Mouse (Mus musculus) neural tube, embryonic 14.5 days (tissue): ENCODE data around the gene H2al1h. TPM values are rescaled to one million over a fixed set of nuclear protein-coding genes. Genes with fewer than 3 reads are reported as not detected.
"Not testable (repeated sequence)": the region's sequence is repeated elsewhere in the genome, so short reads cannot be mapped to it uniquely, and the experiment has no call there.

Experiments
- ATAC-seq: fragments of 200-750 bp; cut with Nextera tagmentation; 2 replicates; pipeline ENCODE4 v1.8.0; 2017; ENCODE audit warnings: low read depth, mild to moderate bottlenecking, moderate TSS enrichment, moderate library complexity
- H3K27ac ChIP-seq: fragments of 300-500 bp; sonication (generic); 2 replicates; pipeline ENCODE4 v1.5.1; 2014; ENCODE audit warnings: low read depth, mild to moderate bottlenecking, control low read depth, low read length, moderate library complexity, mixed read lengths
- H3K27me3 ChIP-seq: fragments of 300-500 bp; sonication (generic); 2 replicates; pipeline ENCODE4 v1.6.1; 2014; ENCODE audit warnings: low read length; ENCODE audit not compliant: control insufficient read depth, insufficient read depth
- H3K36me3 ChIP-seq: fragments of 300-500 bp; sonication (generic); 2 replicates; pipeline ENCODE4 v1.6.1; 2014; ENCODE audit warnings: low read length, mixed read lengths; ENCODE audit not compliant: control insufficient read depth, insufficient read depth
- H3K4me1 ChIP-seq: fragments of 300-500 bp; sonication (generic); 2 replicates; pipeline ENCODE4 v1.6.1; 2014; ENCODE audit warnings: low read length; ENCODE audit not compliant: control insufficient read depth, insufficient read depth
- H3K4me2 ChIP-seq: fragments of 300-500 bp; sonication (generic); 2 replicates; pipeline ENCODE4 v1.6.1; 2014; ENCODE audit warnings: mild to moderate bottlenecking, low read depth, low read length, control low read depth
- H3K4me3 ChIP-seq: fragments of 300-500 bp; sonication (generic); 2 replicates; pipeline ENCODE4 v1.5.1; 2014; ENCODE audit warnings: low read depth, low read length, control low read depth, mixed read lengths
- H3K9ac ChIP-seq: fragments of 300-500 bp; sonication (generic); replicated peaks from 2 replicates; pipeline ENCODE4 v1.6.1; 2014; ENCODE audit warnings: low read depth, mild to moderate bottlenecking, control low read depth, low read length, mixed read lengths
- H3K9me3 ChIP-seq: fragments of 300-500 bp; sonication (generic); 2 replicates; pipeline ENCODE4 v1.6.1; 2016; ENCODE audit warnings: low read length; ENCODE audit not compliant: control insufficient read depth
- WGBS: fragments of 180-500 bp; shearing (Covaris S2); extraction: QIAGEN DNeasy Blood & Tissue Kit; methylation state at CpG from one replicate; pipeline ENCODE4 v1.1.7; 2014; 5-methylcytosine and 5-hydroxymethylcytosine counted together
- polyA plus RNA-seq: library from polyadenylated mRNA; unstranded; fragments of >200 nt; fragmentation: Nextera tagmentation; extraction: Ambion mirVana; gene quantifications from 2 replicates; pipeline ENCODE4 v1.2.1, GENCODE M21; 2014

Gene H2al1h
- not detected in 2 replicates for polyA plus RNA-seq

- H3K9ac ChIP-seq, H3K27me3 ChIP-seq, H3K4me2 ChIP-seq, ATAC-seq, H3K27ac ChIP-seq, H3K36me3 ChIP-seq, H3K9me3 ChIP-seq, H3K4me3 ChIP-seq, H3K4me1 ChIP-seq: not testable (repeated sequence)
- no CpG with 5 or more reads among the region's 6 CpGs for WGBS
Measured at GRCm38 (mm10) chrX:11321192-11321591, at the start of gene H2al1h. H2al1h (plus strand) TSS chrX:11321492.

DNA sequence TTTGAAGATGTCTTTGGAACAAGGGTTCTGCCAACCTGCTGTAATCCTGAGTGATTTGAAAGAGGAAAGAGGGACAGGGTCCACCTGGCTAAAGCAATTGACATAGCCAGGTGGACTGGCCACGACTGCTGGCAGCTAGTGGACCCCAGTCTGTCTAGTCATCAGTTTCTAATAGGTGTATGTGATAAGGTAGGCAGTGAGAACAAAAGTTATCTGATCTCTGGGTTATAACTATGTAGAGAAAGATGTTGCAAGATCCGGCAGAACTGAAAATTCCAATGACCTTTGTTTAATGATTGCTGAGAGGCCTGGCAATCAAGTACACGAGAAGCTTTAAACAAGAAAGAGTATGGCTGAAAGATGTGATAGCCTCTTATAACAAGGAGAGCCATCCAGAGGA lies 48.1 kb upstream of the H2al1h start:
- H3K27me3 ChIP-seq: no peaks in the 10 kb centered on the region
- no peak overlapping the region for H3K9ac ChIP-seq
- no peaks in the 10 kb centered on the region for H3K36me3 ChIP-seq
- H3K4me2 ChIP-seq: no peak overlapping the region
- 87% methylated on average over 3 of the region's 3 CpGs for WGBS
- H3K4me1 ChIP-seq: no peaks in the 10 kb centered on the region
- ATAC-seq: no peak
- no peaks in the 10 kb centered on the region for H3K9me3 ChIP-seq
- no peak overlapping the region for H3K27ac ChIP-seq
- H3K4me3 ChIP-seq: no peak overlapping the region

- no peak overlapping the region for H3K4me3 ChIP-seq
- H3K27me3 ChIP-seq: no peaks in the 10 kb centered on the region
- H3K9me3 ChIP-seq: no peaks in the 10 kb centered on the region
- H3K4me2 ChIP-seq: no peak overlapping the region
- 69% methylated on average over 6 of the region's 6 CpGs for WGBS
- no peak overlapping the region for H3K9ac ChIP-seq
- no peaks in the 10 kb centered on the region for H3K36me3 ChIP-seq
- ATAC-seq: no peak
- no peaks in the 10 kb centered on the region for H3K4me1 ChIP-seq
- no peak overlapping the region for H3K27ac ChIP-seq
Measured at GRCm38 (mm10) chrX:11277083-11277482, 44.2 kb upstream of the H2al1h start.

DNA sequence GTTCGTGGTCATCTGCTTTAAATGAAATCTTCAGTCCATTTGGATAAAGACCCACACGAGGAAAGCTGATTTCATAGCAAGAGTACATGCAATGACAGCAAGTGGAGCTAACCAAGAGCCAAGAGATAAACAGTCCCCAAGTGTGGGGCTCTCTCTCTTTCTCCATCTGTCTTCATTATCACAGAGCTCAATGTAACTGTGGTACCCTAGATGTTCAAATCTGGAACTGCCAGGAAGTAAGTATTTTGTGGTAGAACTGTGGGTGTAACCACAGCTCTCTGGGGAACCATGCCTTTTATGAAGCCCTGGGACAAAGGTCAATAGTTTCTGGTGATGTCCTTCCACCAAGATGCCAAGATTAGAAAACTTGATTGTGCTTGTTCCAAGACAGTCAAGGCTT lies 40.6 kb upstream of the H2al1h start:
- H3K9ac ChIP-seq: no peak overlapping the region
- WGBS: 77% methylated on average over 2 of the region's 2 CpGs
- no peak overlapping the region for H3K27ac ChIP-seq
- H3K9me3 ChIP-seq: no peaks in the 10 kb centered on the region
- no peak overlapping the region for H3K4me3 ChIP-seq
- H3K4me2 ChIP-seq: no peak overlapping the region
- no peak for ATAC-seq
- H3K27me3 ChIP-seq: no peaks in the 10 kb centered on the region
- H3K4me1 ChIP-seq: no peaks in the 10 kb centered on the region
- no peaks in the 10 kb centered on the region for H3K36me3 ChIP-seq

GRCm38 (mm10) chrX:11288306-11288882 lies 32.9 kb upstream of the H2al1h start:
- Histone ChIP-seq H3K9me3 (no peaks in the 10 kb centered on the region), H3K9ac (no peak overlapping the region), H3K27ac (no peak overlapping the region), H3K4me1 (no peaks in the 10 kb centered on the region), H3K36me3 (no peaks in the 10 kb centered on the region), H3K4me2 (no peak overlapping the region), H3K27me3 (no peaks in the 10 kb centered on the region), H3K4me3 (no peak overlapping the region)
- no peak for ATAC-seq
- WGBS: 79% methylated on average over 14 of the region's 14 CpGs

DNA sequence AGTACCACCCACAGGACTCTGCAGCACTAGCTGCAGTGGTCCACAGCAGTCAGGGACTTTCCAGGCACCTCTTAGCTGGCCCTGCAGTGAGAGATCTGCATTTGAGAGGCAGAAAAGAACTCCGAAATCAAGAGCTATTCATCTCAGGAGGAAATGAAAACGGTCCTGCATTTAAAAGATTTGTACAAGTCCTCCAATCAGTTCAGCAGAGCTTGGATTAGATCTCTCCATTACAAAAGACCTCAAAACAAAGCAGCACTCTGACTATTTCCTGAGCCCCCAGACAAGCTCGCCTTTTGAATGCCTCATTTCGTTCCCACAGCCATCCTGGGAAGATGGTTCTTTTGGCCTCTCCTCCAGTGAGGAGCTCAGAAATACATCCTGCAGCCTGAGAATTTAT lies 32.0 kb upstream of the H2al1h start:
- Histone ChIP-seq H3K27ac (no peak overlapping the region), H3K9me3 (no peaks in the 10 kb centered on the region), H3K9ac (no peak overlapping the region), H3K4me2 (no peak overlapping the region), H3K4me3 (no peak overlapping the region), H3K4me1 (no peaks in the 10 kb centered on the region), H3K27me3 (no peaks in the 10 kb centered on the region), H3K36me3 (no peaks in the 10 kb centered on the region)
- 66% methylated on average over 4 of the region's 4 CpGs for WGBS
- no peak for ATAC-seq

- not testable (repeated sequence) for H3K27me3 ChIP-seq, H3K36me3 ChIP-seq, H3K9ac ChIP-seq, H3K9me3 ChIP-seq, ATAC-seq, H3K27ac ChIP-seq, H3K4me1 ChIP-seq, H3K4me3 ChIP-seq, H3K4me2 ChIP-seq
- WGBS: no CpG with 5 or more reads among the region's 3 CpGs
Measured at GRCm38 (mm10) chrX:11298957-11299356, 22.3 kb upstream of the H2al1h start, which contains the start of gene H2al1a. H2al1a (plus strand) TSS chrX:11299257.

DNA sequence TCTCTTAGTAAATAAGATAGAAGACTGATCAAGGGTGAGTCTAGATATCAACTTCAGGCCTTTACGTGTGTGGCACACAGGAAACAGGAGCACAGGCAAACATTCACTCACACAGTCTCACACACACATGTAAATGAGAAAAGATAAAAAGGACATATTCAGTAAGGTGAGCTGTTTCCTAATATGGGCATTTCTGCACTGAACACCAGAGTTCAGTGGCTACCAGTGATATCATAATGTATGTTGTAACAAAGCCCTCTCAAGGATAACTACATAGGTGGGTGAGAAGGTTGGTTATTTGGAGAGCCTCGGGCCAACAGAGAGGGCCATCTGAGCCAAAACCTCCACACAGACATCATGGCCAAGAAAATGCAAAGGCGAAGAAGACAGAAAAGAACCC lies 19.2 kb upstream of the H2al1h start, which contains the start of gene H2al1b:
TSS of gene H2al1b (plus strand) at position 301 of the 400 bp plus-strand sequence.
- 100% methylated on average over 1 of the region's 3 CpGs for whole genome bisulfite sequencing
- not testable (repeated sequence) for H3K4me2 ChIP-seq, ATAC-seq

GRCm38 (mm10) chrX:11305355-11305754 lies 15.9 kb upstream of the H2al1h start, which contains the start of gene H2al1c:
H2al1c (plus strand) TSS chrX:11305655.
- not testable (repeated sequence) for H3K27me3 ChIP-seq, H3K9me3 ChIP-seq, H3K4me1 ChIP-seq, H3K4me3 ChIP-seq, ATAC-seq, H3K9ac ChIP-seq, H3K4me2 ChIP-seq, H3K27ac ChIP-seq, H3K36me3 ChIP-seq
- 92% methylated on average over 1 of the region's 6 CpGs for WGBS

More for the DNA sequence above, 19.2 kb upstream of the H2al1h start, which contains the start of gene H2al1b:
- H3K4me1 ChIP-seq, H3K9ac ChIP-seq, H3K36me3 ChIP-seq, H3K4me3 ChIP-seq, H3K9me3 ChIP-seq, H3K27ac ChIP-seq, H3K27me3 ChIP-seq: not testable (repeated sequence)
